Mouse (Mus musculus) forebrain, embryonic 15.5 days (tissue): ENCODE results near the gene Acsl4. TPM values are rescaled to one million over a fixed set of nuclear protein-coding genes. Genes with fewer than 3 reads are reported as not detected.

Experiments
- ATAC-seq: fragments of 200-750 bp; cut with Nextera tagmentation; replicated peaks from 2 replicates; pipeline ENCODE4 v1.8.0; 2017; ENCODE audit warnings: mild to moderate bottlenecking, moderate TSS enrichment, moderate library complexity
- H3K27ac ChIP-seq: fragments of 300-500 bp; sonication (generic); replicated peaks from 2 replicates; pipeline ENCODE4 v1.5.1; 2015; ENCODE audit warnings: mild to moderate bottlenecking, inconsistent platforms
- H3K27me3 ChIP-seq: fragments of 300-500 bp; sonication (generic); 2 replicates; pipeline ENCODE4 v1.6.1; 2015; ENCODE audit warnings: inconsistent platforms
- H3K36me3 ChIP-seq: fragments of 300-500 bp; sonication (generic); 2 replicates; pipeline ENCODE4 v1.6.1; 2015; ENCODE audit warnings: mild to moderate bottlenecking, inconsistent platforms
- H3K4me1 ChIP-seq: fragments of 300-500 bp; sonication (generic); 2 replicates; pipeline ENCODE4 v1.6.1; 2015; ENCODE audit warnings: inconsistent platforms
- H3K4me2 ChIP-seq: fragments of 300-500 bp; sonication (generic); replicated peaks from 2 replicates; pipeline ENCODE4 v1.6.1; 2015; ENCODE audit warnings: mild to moderate bottlenecking, inconsistent platforms
- H3K4me3 ChIP-seq: fragments of 300-500 bp; sonication (generic); 2 replicates; pipeline ENCODE4 v1.5.1; 2015; ENCODE audit warnings: mild to moderate bottlenecking, inconsistent platforms
- H3K9ac ChIP-seq: fragments of 300-500 bp; sonication (generic); replicated peaks from 2 replicates; pipeline ENCODE4 v1.6.1; 2015; ENCODE audit warnings: mild to moderate bottlenecking, inconsistent platforms
- H3K9me3 ChIP-seq: fragments of 300-500 bp; sonication (generic); 2 replicates; pipeline ENCODE4 v1.6.1; 2016; ENCODE audit warnings: inconsistent platforms
- WGBS: fragments of 180-500 bp; shearing (Covaris S2); methylation state at CpG from one replicate; pipeline ENCODE4 v1.1.7; 2015; ENCODE audit warnings: mixed read lengths; 5-methylcytosine and 5-hydroxymethylcytosine counted together
- polyA plus RNA-seq: library from polyadenylated mRNA; unstranded; fragments of >200 nt; fragmentation: Nextera tagmentation; extraction: Ambion mirVana; gene quantifications from 2 replicates; pipeline ENCODE4 v1.2.1, GENCODE M21; 2015

Acsl4 gene
- polyA plus RNA-seq, 1 experiment from 2014 or later: 11.9 TPM

- ATAC-seq: no peak
- 94% methylated on average over 6 of the region's 6 CpGs for WGBS
- no peak overlapping the region for H3K4me2 ChIP-seq
- no peaks in the 10 kb centered on the region for H3K4me1 ChIP-seq
- no peaks in the 10 kb centered on the region for H3K27me3 ChIP-seq
- H3K4me3 ChIP-seq: no peak overlapping the region
- no peaks in the 10 kb centered on the region for H3K9me3 ChIP-seq
- H3K27ac ChIP-seq: no peak overlapping the region
- no peak overlapping the region for H3K9ac ChIP-seq
- no peaks in the 10 kb centered on the region for H3K36me3 ChIP-seq
These were observed 54.1 kb downstream of the Acsl4 start for GRCm38 (mm10) chrX:142336207-142336606.

GRCm38 (mm10) chrX:142335502-142335901 lies 54.8 kb downstream of the Acsl4 start:
- no peak for ATAC-seq
- Histone ChIP-seq H3K9ac (no peak overlapping the region), H3K27ac (no peak overlapping the region), H3K4me1 (no peaks in the 10 kb centered on the region), H3K9me3 (no peaks in the 10 kb centered on the region), H3K4me3 (no peak overlapping the region), H3K4me2 (no peak overlapping the region), H3K27me3 (no peaks in the 10 kb centered on the region), H3K36me3 (no peaks in the 10 kb centered on the region)
- WGBS: 92% methylated on average over 5 of the region's 5 CpGs

- Histone ChIP-seq H3K27me3 (no peaks in the 10 kb centered on the region), H3K27ac (no peak overlapping the region), H3K36me3 (no peaks in the 10 kb centered on the region), H3K4me3 (no peak overlapping the region), H3K9me3 (no peaks in the 10 kb centered on the region), H3K4me2 (no peak overlapping the region), H3K9ac (no peak overlapping the region), H3K4me1 (no peaks in the 10 kb centered on the region)
- no peak for ATAC-seq
- 80% methylated on average over 2 of the region's 2 CpGs for WGBS
These were observed 64.6 kb downstream of the Acsl4 start for GRCm38 (mm10) chrX:142325760-142326159.

GRCm38 (mm10) chrX:142316106-142316505 lies 74.2 kb downstream of the Acsl4 start:
- no peak overlapping the region for H3K4me3 ChIP-seq
- ATAC-seq: no peak
- WGBS: 74% methylated on average over 9 of the region's 9 CpGs

GRCm38 (mm10) chrX:142315270-142315669 lies 75.1 kb downstream of the Acsl4 start:
- Histone ChIP-seq H3K9me3 (no peaks in the 10 kb centered on the region), H3K27ac (no peak overlapping the region), H3K4me3 (no peak overlapping the region), H3K9ac (no peak overlapping the region), H3K27me3 (no peaks in the 10 kb centered on the region), H3K4me1 (0 out of 2 replicates have a peak, but pooled peaks cover 4% of the 10 kb centered on the region), H3K36me3 (no peaks in the 10 kb centered on the region), H3K4me2 (no peak overlapping the region)
- no peak for ATAC-seq
- WGBS: 79% methylated on average over 8 of the region's 8 CpGs

More at GRCm38 (mm10) chrX:142316106-142316505, 74.2 kb downstream of the Acsl4 start:
- H3K9me3 ChIP-seq: no peaks in the 10 kb centered on the region
- H3K4me1 ChIP-seq: 0 out of 2 replicates have a peak, but pooled peaks cover 4% of the 10 kb centered on the region
- no peaks in the 10 kb centered on the region for H3K36me3 ChIP-seq
- no peaks in the 10 kb centered on the region for H3K27me3 ChIP-seq
- no peak overlapping the region for H3K4me2 ChIP-seq
- no peak overlapping the region for H3K9ac ChIP-seq
- H3K27ac ChIP-seq: no peak overlapping the region

- Histone ChIP-seq H3K9ac (no peak overlapping the region; the same call in 1 of the 2 replicates), H3K9me3 (no peaks in the 10 kb centered on the region), H3K27me3 (no peaks in the 10 kb centered on the region), H3K4me1 (0 out of 2 replicates have a peak, but pooled peaks cover 4% of the 10 kb centered on the region), H3K4me2 (peak overlapping the region; percentile 20), H3K36me3 (no peaks in the 10 kb centered on the region), H3K27ac (no peak overlapping the region), H3K4me3 (no peak overlapping the region)
- 53% methylated on average over 11 of the region's 11 CpGs for WGBS
- ATAC-seq: peak; percentile 83
These were observed 75.9 kb downstream of the Acsl4 start for GRCm38 (mm10) chrX:142314307-142315024.

- WGBS: 32% methylated on average over 5 of the region's 5 CpGs
- no peak overlapping the region for H3K9ac ChIP-seq
- no peak overlapping the region for H3K4me2 ChIP-seq
- ATAC-seq: no peak
- H3K4me1 ChIP-seq: peaks cover 13% of the 10 kb centered on the region
- H3K36me3 ChIP-seq: no peaks in the 10 kb centered on the region
- no peaks in the 10 kb centered on the region for H3K9me3 ChIP-seq
- no peak overlapping the region for H3K4me3 ChIP-seq
- H3K27me3 ChIP-seq: no peaks in the 10 kb centered on the region
- H3K27ac ChIP-seq: no peak overlapping the region
These were observed 79.9 kb downstream of the Acsl4 start for GRCm38 (mm10) chrX:142310431-142310830.

GRCm38 (mm10) chrX:142305869-142306581 lies 84.3 kb downstream of the Acsl4 start, which contains the start of gene Kcne1l:
Kcne1l (minus strand) TSS chrX:142306294.
- WGBS: 30% methylated on average over 32 of the region's 33 CpGs
- Histone ChIP-seq H3K9ac (0 out of 2 replicates have a peak within 1 kb of the TSS, but pooled peaks have one; percentile 13), H3K4me2 (peak within 1 kb of the TSS; percentile 46), H3K4me3 (peak within 1 kb of the TSS; percentile 24), H3K27me3 (no peaks in the 10 kb centered on the region), H3K36me3 (no peaks in the 10 kb centered on the region), H3K9me3 (no peaks in the 10 kb centered on the region), H3K27ac (peak within 1 kb of the TSS; percentile 72), H3K4me1 (peaks cover 12% of the 10 kb centered on the region)
- peak; percentile 74 for ATAC-seq

GRCm38 (mm10) chrX:142305010-142305868 lies 85.1 kb downstream of the Acsl4 start:
- no peaks in the 10 kb centered on the region for H3K36me3 ChIP-seq
- H3K27me3 ChIP-seq: no peaks in the 10 kb centered on the region
- 0 out of 2 replicates have a peak overlapping the region, but pooled peaks have one; percentile 13 for H3K9ac ChIP-seq
- peak overlapping the region; percentile 24 for H3K4me3 ChIP-seq
- H3K27ac ChIP-seq: peak overlapping the region; percentile 72
- H3K9me3 ChIP-seq: no peaks in the 10 kb centered on the region
- peak overlapping the region; percentile 46 for H3K4me2 ChIP-seq
- peak; percentile 91 for ATAC-seq
- H3K4me1 ChIP-seq: peaks cover 12% of the 10 kb centered on the region
- WGBS: 29% methylated on average over 35 of the region's 35 CpGs

GRCm38 (mm10) chrX:142304592-142304991 lies 85.7 kb downstream of the Acsl4 start:
- Histone ChIP-seq H3K9me3 (no peaks in the 10 kb centered on the region), H3K4me3 (no peak overlapping the region), H3K36me3 (no peaks in the 10 kb centered on the region), H3K4me1 (peaks cover 12% of the 10 kb centered on the region), H3K4me2 (no peak overlapping the region), H3K9ac (no peak overlapping the region), H3K27me3 (no peaks in the 10 kb centered on the region), H3K27ac (peak overlapping the region; percentile 72)
- peak; percentile 14 for ATAC-seq

GRCm38 (mm10) chrX:142303456-142303855 lies 86.9 kb downstream of the Acsl4 start:
- no peak overlapping the region for H3K9ac ChIP-seq
- H3K36me3 ChIP-seq: no peaks in the 10 kb centered on the region
- H3K9me3 ChIP-seq: no peaks in the 10 kb centered on the region
- H3K4me2 ChIP-seq: no peak overlapping the region
- ATAC-seq: no peak
- no peaks in the 10 kb centered on the region for H3K27me3 ChIP-seq
- 43% methylated on average over 2 of the region's 2 CpGs for WGBS
- H3K4me3 ChIP-seq: no peak overlapping the region
- no peak overlapping the region for H3K27ac ChIP-seq
- peaks cover 12% of the 10 kb centered on the region for H3K4me1 ChIP-seq
